Mouse (Mus musculus): ENCODE data around the gene Rasal2.

- TF ChIP-seq CTCF (conservative IDR thresholded peaks at IDR 0.05; ENCODE audit: low read length) (no peak), NANOG (IDR thresholded peaks at IDR 0.05; ENCODE audit: borderline replicate concordance, low read length) (no peak), POU5F1 (IDR thresholded peaks at IDR 0.05; ENCODE audit: borderline replicate concordance, low read length) (no peak)
Measured at GRCm38 (mm10) chr1:157117440-157117839, 295.0 kb downstream of the Rasal2 start.

Data from E14TG2a.4 (cell line).